In the genomic region with DNA sequence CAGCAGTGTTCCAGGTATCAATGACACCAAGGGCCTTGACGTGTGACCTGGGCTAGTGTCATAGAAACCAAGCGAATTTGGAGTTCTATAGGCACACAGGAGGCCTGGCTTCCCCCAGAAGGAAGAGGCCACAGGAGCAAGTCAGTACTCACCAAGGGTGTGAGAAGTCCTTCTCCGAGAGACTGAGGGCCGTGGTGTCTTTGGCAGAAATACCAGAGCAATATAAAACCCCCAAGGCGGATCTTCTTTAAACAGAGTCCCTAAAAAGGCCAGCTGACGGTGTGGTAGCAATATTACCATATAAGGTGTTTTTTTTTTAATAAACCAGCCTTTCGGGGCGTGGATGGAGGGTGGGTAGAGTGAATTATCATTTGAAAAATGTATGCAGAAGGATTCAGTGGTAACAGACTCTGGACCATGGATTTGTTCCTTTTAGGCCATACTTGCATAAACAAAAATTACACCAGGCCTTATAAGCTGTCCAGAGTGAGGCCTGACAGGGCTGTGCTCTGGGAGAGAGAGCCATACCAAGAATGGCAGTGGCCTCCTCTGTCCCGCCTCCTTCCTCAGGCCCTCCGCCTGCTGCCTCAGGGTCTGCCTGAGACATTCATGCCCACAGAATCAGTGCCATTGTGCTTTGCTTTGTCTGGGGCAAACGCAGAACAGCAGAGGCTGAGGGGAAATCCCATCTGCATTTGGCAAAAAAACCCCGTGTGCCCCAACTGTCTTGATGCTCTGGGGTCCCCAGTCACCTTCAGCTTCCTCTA, we compare ENCODE assay signal across 11 mouse cellular contexts. TPM values are rescaled to one million over a fixed set of nuclear protein-coding genes. Genes with fewer than 3 reads are reported as not detected.
DNase-seq lines count a peak whose midpoint lies in the region; ATAC-seq and TF ChIP-seq lines count a peak whose summit lies in the region.
"Had no signal": no experiment of that assay in that cellular context is flagged by ENCODE, and none has a peak within 500 bp of the region (broad histone marks: within the 10 kb centered on the region; RNA-seq: fewer than 3 reads in every experiment).

Gene Actg2, minus strand, starts transcription at position 238 of the 767 bp plus-strand sequence.

- H3K4me2 ChIP-seq in forebrain, embryonic 11.5 days (ENCODE audit: low read depth, low read length, severe bottlenecking), result no peak within 1 kb of the TSS
- H3K4me2 ChIP-seq in forebrain, embryonic 12.5 days, result no peak within 1 kb of the TSS
- H3K4me2 ChIP-seq in lung, embryonic 14.5 days, result peak within 1 kb of the TSS; percentile 42; the same call in 1 of the 2 replicates
- H3K4me2 ChIP-seq in lung, postnatal 0 days (replicated peaks; ENCODE audit: low read depth, low read length), result no peak within 1 kb of the TSS

- H3K27me3 ChIP-seq in forebrain, embryonic 11.5 days (ENCODE audit: control insufficient read depth, insufficient read depth, low read length), result no peaks in the 10 kb centered on the region
- H3K27me3 ChIP-seq in forebrain, embryonic 12.5 days, result no peaks in the 10 kb centered on the region; the same call in 1 of the 2 replicates
- no peaks in the 10 kb centered on the region for H3K27me3 ChIP-seq in lung, embryonic 14.5 days (ENCODE audit: insufficient read depth, low read length)
- no peaks in the 10 kb centered on the region for H3K27me3 ChIP-seq in lung, postnatal 0 days (replicated peaks; ENCODE audit: insufficient read depth, low read length)

- H3K4me1 ChIP-seq in forebrain, embryonic 11.5 days (replicated peaks; ENCODE audit: control insufficient read depth, insufficient read depth, low read length), result no peaks in the 10 kb centered on the region
- H3K4me1 ChIP-seq in forebrain, embryonic 12.5 days, result peaks cover 3% of the 10 kb centered on the region; the same call in 1 of the 2 replicates
- no peaks in the 10 kb centered on the region for H3K4me1 ChIP-seq in lung, embryonic 14.5 days (ENCODE audit: insufficient read depth)
- no peaks in the 10 kb centered on the region for H3K4me1 ChIP-seq in lung, postnatal 0 days (ENCODE audit: insufficient read depth, low read depth, low read length)

- no peak within 1 kb of the TSS for H3K27ac ChIP-seq in forebrain, embryonic 11.5 days (ENCODE audit: low read depth, low read length)
- H3K27ac ChIP-seq in forebrain, embryonic 12.5 days, result no peak within 1 kb of the TSS
- H3K27ac ChIP-seq in lung, embryonic 14.5 days (ENCODE audit: low read depth), result peak within 1 kb of the TSS; percentile 78
- H3K27ac ChIP-seq in lung, postnatal 0 days (ENCODE audit: low read length), result peak within 1 kb of the TSS; percentile 4; the same call in 1 of the 2 replicates
- H3K27ac ChIP-seq: hindbrain, postnatal 0 days had no signal

- H3K9ac ChIP-seq in forebrain, embryonic 11.5 days (ENCODE audit: low read length), result peak within 1 kb of the TSS; percentile 21; the same call in 1 of the 2 replicates
- H3K9ac ChIP-seq in forebrain, embryonic 12.5 days, result no peak within 1 kb of the TSS
- peak within 1 kb of the TSS; percentile 32; the same call in 1 of the 2 replicates for H3K9ac ChIP-seq in lung, embryonic 14.5 days
- H3K9ac ChIP-seq in lung, postnatal 0 days (replicated peaks; ENCODE audit: low read depth), result no peak within 1 kb of the TSS

- no peak for ATAC-seq in forebrain, embryonic 11.5 days (replicated peaks; ENCODE audit: low FRiP score)
- no peak for ATAC-seq in forebrain, embryonic 12.5 days (ENCODE audit: low FRiP score)
- peak; percentile 78 for ATAC-seq in lung, embryonic 14.5 days (ENCODE audit: insufficient read depth)
- peak; percentile 67 for ATAC-seq in lung, postnatal 0 days
- ATAC-seq: hindbrain, postnatal 0 days had no signal

- H3K9me3 ChIP-seq in forebrain, embryonic 11.5 days (ENCODE audit: control insufficient read depth, low read length), result no peaks in the 10 kb centered on the region
- no peaks in the 10 kb centered on the region for H3K9me3 ChIP-seq in forebrain, embryonic 12.5 days
- H3K9me3 ChIP-seq in lung, embryonic 14.5 days (ENCODE audit: low read depth, low read length), result no peaks in the 10 kb centered on the region
- H3K9me3 ChIP-seq in lung, postnatal 0 days (ENCODE audit: low read length), result no peaks in the 10 kb centered on the region

- 63% methylated on average over 12 of the region's 12 CpGs for WGBS in forebrain, embryonic 11.5 days
- WGBS in forebrain, embryonic 12.5 days, result 66% methylated on average over 12 of the region's 12 CpGs
- 46% methylated on average over 12 of the region's 12 CpGs for WGBS in lung, embryonic 14.5 days
- 55% methylated on average over 12 of the region's 12 CpGs for WGBS in lung, postnatal 0 days

- DNase-seq in forebrain, embryonic 11.5 days (ENCODE audit: low spot score), result no peak
- DNase-seq in lung, embryonic 14.5 days, result peak; percentile 57
- no peak for DNase-seq in lung, postnatal 14 days
- no peak for DNase-seq in gonadal fat pad, adult 2 months (ENCODE audit: low read depth)
- peak; percentile 32 for DNase-seq in lung, postnatal 0 days (ENCODE audit: low spot score)
- no peak for DNase-seq in T-cell, adult 2 months (ENCODE audit: low spot score)
- DNase-seq in thymus, postnatal 10 days (ENCODE audit: low spot score in 2 of 2), result no peak
- DNase-seq: B cell, adult 2 months; cerebellum, adult 18-20 months had no signal

- TF ChIP-seq CTCF in lung, embryonic 14.5 days (IDR thresholded peaks at IDR 0.05; ENCODE audit: low read depth), result no peak
- TF ChIP-seq CTCF in lung, postnatal 0 days (IDR thresholded peaks at IDR 0.05), result no peak

- H3K36me3 ChIP-seq in forebrain, embryonic 11.5 days (ENCODE audit: control insufficient read depth, insufficient read depth, low read length), result no peaks in the 10 kb centered on the region
- no peaks in the 10 kb centered on the region for H3K36me3 ChIP-seq in forebrain, embryonic 12.5 days (replicated peaks)
- no peaks in the 10 kb centered on the region for H3K36me3 ChIP-seq in lung, embryonic 14.5 days (ENCODE audit: insufficient read depth)
- H3K36me3 ChIP-seq in lung, postnatal 0 days (ENCODE audit: insufficient read depth, low read length), result no peaks in the 10 kb centered on the region

- no peak for TF ChIP-seq EP300 in lung, postnatal 0 days (IDR thresholded peaks at IDR 0.05)

- H3K4me3 ChIP-seq in forebrain, embryonic 11.5 days (ENCODE audit: low read depth, low read length), result no peak within 1 kb of the TSS
- no peak within 1 kb of the TSS for H3K4me3 ChIP-seq in forebrain, embryonic 12.5 days (replicated peaks)
- H3K4me3 ChIP-seq in lung, embryonic 14.5 days (ENCODE audit: low read depth, low read length), result peak within 1 kb of the TSS; percentile 21
- no peak within 1 kb of the TSS for H3K4me3 ChIP-seq in lung, postnatal 0 days (ENCODE audit: low read depth, low read length)

RNA-seq across cellular contexts. Expression of gene Actg2, which starts in this region (rescaled TPM):
- polyA plus RNA-seq in forebrain, embryonic 11.5 days (2014; fragmentation: Nextera tagmentation; extraction: Ambion mirVana), result 2.3 and 3.1 TPM in 2 replicates
- 2.2 and 4.3 TPM in 2 replicates for polyA plus RNA-seq in forebrain, embryonic 12.5 days (2016; fragmentation: Nextera tagmentation; extraction: Ambion mirVana)
- polyA plus RNA-seq in lung, embryonic 14.5 days (2014; fragmentation: Nextera tagmentation; extraction: Ambion mirVana), result 204 and 205 TPM in 2 replicates
- polyA plus RNA-seq in gonadal fat pad, adult 2 months (2012; rRNA removed), result 1,397 and 1,448 TPM in 2 replicates
- polyA plus RNA-seq in lung, postnatal 0 days (2015; fragmentation: Nextera tagmentation; extraction: Ambion mirVana), result 107 and 121 TPM in 2 replicates

Comparison
In these comparisons a context has a peak if more than half of its experiments do, and no peak if none do; other contexts are left out.
1. RNA of gene Actg2 (polyA plus RNA-seq): 1,397 to 1,448 TPM in gonadal fat pad, adult 2 months, 204 to 205 TPM in lung, embryonic 14.5 days and 107 to 121 TPM in lung, postnatal 0 days; 2.2 to 4.3 TPM in forebrain, embryonic 12.5 days and 2.3 to 3.1 TPM in forebrain, embryonic 11.5 days; every median in the first group is over 10 times any median in the second.
2. DNase-seq: peak in lung, embryonic 14.5 days (single experiment) and lung, postnatal 0 days (single experiment); none in forebrain, embryonic 11.5 days (single experiment), lung, postnatal 14 days (single experiment), gonadal fat pad, adult 2 months (single experiment), T-cell, adult 2 months (single experiment) and thymus, postnatal 10 days (0 of 2).
3. H3K9ac ChIP-seq: peak in forebrain, embryonic 11.5 days (single experiment) and lung, embryonic 14.5 days (single experiment); none in forebrain, embryonic 12.5 days (single experiment) and lung, postnatal 0 days (single experiment).
4. ATAC-seq: peak in lung, embryonic 14.5 days (single experiment) and lung, postnatal 0 days (single experiment); none in forebrain, embryonic 11.5 days (single experiment) and forebrain, embryonic 12.5 days (single experiment).
5. H3K27ac ChIP-seq: peak in lung, embryonic 14.5 days (single experiment) and lung, postnatal 0 days (single experiment); none in forebrain, embryonic 11.5 days (single experiment) and forebrain, embryonic 12.5 days (single experiment).